Mouse (Mus musculus) CH12.LX (cell line): ENCODE data around the gene Manbal. TPM values are rescaled to one million over a fixed set of nuclear protein-coding genes. Genes with fewer than 3 reads are reported as not detected.

ENCODE experiments used
- DNase-seq: peaks from one replicate; pipeline ENCODE4 v3.0.0-alpha.2; 2013; ENCODE audit errors: extremely low read depth
- H3K27ac ChIP-seq: 2 replicates; pipeline ENCODE4 v1.5.1; 2012; ENCODE audit warnings: low read depth, mild to moderate bottlenecking, control low read depth, moderate library complexity; ENCODE audit not compliant: insufficient read depth
- H3K27me3 ChIP-seq: replicated peaks from 2 replicates; pipeline ENCODE3; 2012; ENCODE audit warnings: inconsistent platforms
- H3K36me3 ChIP-seq, 2 experiments: replicated peaks in 1 of 2; 2 replicates each; pipeline versions ENCODE3 to v1.6.1; 2012; ENCODE audit warnings: inconsistent platforms in 1 of 2, low read length in 1 of 2, mild to moderate bottlenecking in 1 of 2, mixed read lengths in 1 of 2, moderate library complexity in 1 of 2; ENCODE audit not compliant: control insufficient read depth in 1 of 2, insufficient read depth in 1 of 2
- H3K4me1 ChIP-seq, 2 experiments: 2 replicates each; pipeline ENCODE4 v1.6.1; 2012; ENCODE audit warnings: inconsistent platforms in 1 of 2, moderate library complexity in 1 of 2; ENCODE audit not compliant: insufficient read depth in 2 of 2, control insufficient read depth in 1 of 2
- H3K4me2 ChIP-seq: 2 replicates; pipeline ENCODE4 v1.6.1; 2012; ENCODE audit warnings: low read depth, mild to moderate bottlenecking, control low read depth; ENCODE audit not compliant: poor library complexity, insufficient read depth, severe bottlenecking
- H3K4me3 ChIP-seq, 3 experiments: fragments of 150-350 bp in 1 of 3; sonication (generic) in 1 of 3; replicated peaks in 1 of 3; 2 replicates each; pipeline versions ENCODE3 to v1.5.1; 2011 to 2012; ENCODE audit warnings: low read depth in 2 of 3, low read length in 2 of 3, mild to moderate bottlenecking in 2 of 3, moderate library complexity in 2 of 3, control low read depth in 1 of 3, improper control_type of control experiment in 1 of 3, inconsistent platforms in 1 of 3, mixed read lengths in 1 of 3; ENCODE audit not compliant: poor library complexity in 1 of 3
- H3K79me2 ChIP-seq: replicated peaks from 2 replicates; pipeline ENCODE4 v1.6.1; 2012; ENCODE audit warnings: mild to moderate bottlenecking, moderate library complexity; ENCODE audit not compliant: control insufficient read depth, poor library complexity, insufficient read depth, severe bottlenecking; ENCODE audit errors: extremely low read depth
- H3K9ac ChIP-seq: 2 replicates; pipeline ENCODE4 v1.6.1; 2012; ENCODE audit warnings: low read depth, mild to moderate bottlenecking, control low read depth, moderate library complexity; ENCODE audit not compliant: insufficient read depth
- H3K9me3 ChIP-seq: replicated peaks from 2 replicates; pipeline ENCODE3; 2012; ENCODE audit warnings: low read length, inconsistent platforms, mixed read lengths
- BHLHE40 ChIP-seq: IDR thresholded peaks from 2 replicates; pipeline ENCODE4 v1.6.1; 2011; ENCODE audit warnings: mild to moderate bottlenecking, low read depth, low read length, improper control_type of control experiment
- CTCF ChIP-seq, 2 experiments: IDR thresholded peaks in 1 of 2; conservative IDR thresholded peaks in 1 of 2; 2 replicates each; pipeline ENCODE4 v1.5.1; 2011 to 2012; ENCODE audit warnings: low read depth in 2 of 2, low read length in 2 of 2, improper control_type of control experiment in 1 of 2, inconsistent platforms in 1 of 2, mild to moderate bottlenecking in 1 of 2, moderate library complexity in 1 of 2
- ELF1 ChIP-seq: IDR thresholded peaks from 2 replicates; pipeline ENCODE4 v1.6.1; 2014; ENCODE audit warnings: low read depth, mild to moderate bottlenecking, inconsistent platforms, low read length, improper control_type of control experiment
- EP300 ChIP-seq: IDR thresholded peaks from 2 replicates; pipeline ENCODE4 v1.6.1; 2011; ENCODE audit warnings: low read length, improper control_type of control experiment
- ETS1 ChIP-seq: conservative IDR thresholded peaks from 2 replicates; pipeline ENCODE4 v1.6.1; 2012; ENCODE audit warnings: low read depth, mild to moderate bottlenecking, inconsistent platforms, low read length, improper control_type of control experiment, moderate library complexity
- IRF4 ChIP-seq: IDR thresholded peaks from 2 replicates; pipeline ENCODE4 v1.6.1; 2014; ENCODE audit warnings: low read depth, mild to moderate bottlenecking, inconsistent platforms, low read length, improper control_type of control experiment
- JUN ChIP-seq: IDR thresholded peaks from 2 replicates; pipeline ENCODE4 v1.6.1; 2011; ENCODE audit warnings: low read depth, mild to moderate bottlenecking, low read length, improper control_type of control experiment, moderate library complexity; ENCODE audit not compliant: insufficient read depth
- JUND ChIP-seq: conservative IDR thresholded peaks from 2 replicates; pipeline ENCODE4 v1.6.1; 2011; ENCODE audit warnings: low read depth, low read length, improper control_type of control experiment
- MAFK ChIP-seq: IDR thresholded peaks from 2 replicates; pipeline ENCODE4 v1.6.1; 2011; ENCODE audit warnings: low read length, improper control_type of control experiment; ENCODE audit not compliant: insufficient replicate concordance
- MAX ChIP-seq: IDR thresholded peaks from 2 replicates; pipeline ENCODE4 v1.6.1; 2011; ENCODE audit warnings: low read length, improper control_type of control experiment
- MAZ ChIP-seq: IDR thresholded peaks from 2 replicates; pipeline ENCODE4 v1.6.1; 2012; ENCODE audit warnings: low read depth, mild to moderate bottlenecking, inconsistent platforms, low read length, improper control_type of control experiment, moderate library complexity
- MEF2A ChIP-seq: IDR thresholded peaks from 2 replicates; pipeline ENCODE4 v1.6.1; 2014; ENCODE audit warnings: low read depth, mild to moderate bottlenecking, inconsistent platforms, low read length, improper control_type of control experiment, borderline replicate concordance
- MYC ChIP-seq: IDR thresholded peaks from 2 replicates; pipeline ENCODE4 v1.6.1; 2011; ENCODE audit warnings: low read depth, mild to moderate bottlenecking, improper control_type of control experiment, low read length
- NELFE ChIP-seq: IDR thresholded peaks from 2 replicates; pipeline ENCODE4 v1.6.1; 2011; ENCODE audit warnings: low read depth, low read length, improper control_type of control experiment
- POLR2A ChIP-seq: IDR thresholded peaks from 2 replicates; pipeline ENCODE4 v1.6.1; 2011; ENCODE audit warnings: low read depth, mild to moderate bottlenecking, improper control_type of control experiment, low read length
- RAD21 ChIP-seq: IDR thresholded peaks from 2 replicates; pipeline ENCODE4 v1.6.1; 2011; ENCODE audit warnings: low read depth, mild to moderate bottlenecking, low read length, improper control_type of control experiment, moderate library complexity
- RCOR1 ChIP-seq: conservative IDR thresholded peaks from 2 replicates; pipeline ENCODE4 v1.6.1; 2012; ENCODE audit warnings: low read depth, mild to moderate bottlenecking, inconsistent platforms, low read length, improper control_type of control experiment
- TBP ChIP-seq: conservative IDR thresholded peaks from 2 replicates; pipeline ENCODE4 v1.6.1; 2011; ENCODE audit warnings: low read depth, low read length, improper control_type of control experiment
- TCF12 ChIP-seq: IDR thresholded peaks from 2 replicates; pipeline ENCODE4 v1.6.1; 2014; ENCODE audit warnings: low read depth, mild to moderate bottlenecking, inconsistent platforms, low read length, improper control_type of control experiment
- UBTF ChIP-seq: IDR thresholded peaks from 2 replicates; pipeline ENCODE4 v1.6.1; 2012; ENCODE audit warnings: low read depth, mild to moderate bottlenecking, inconsistent platforms, low read length, improper control_type of control experiment, moderate library complexity
- USF1 ChIP-seq: IDR thresholded peaks from 2 replicates; pipeline ENCODE4 v1.6.1; 2014; ENCODE audit warnings: low read depth, mild to moderate bottlenecking, inconsistent platforms, low read length, improper control_type of control experiment
- USF2 ChIP-seq: conservative IDR thresholded peaks from 2 replicates; pipeline ENCODE4 v1.6.1; 2011; ENCODE audit warnings: low read depth, low read length, improper control_type of control experiment
- ZKSCAN1 ChIP-seq: IDR thresholded peaks from 2 replicates; pipeline ENCODE4 v1.6.1; 2012; ENCODE audit warnings: low read depth, inconsistent platforms, low read length, improper control_type of control experiment, borderline replicate concordance
- ZNF384 ChIP-seq: IDR thresholded peaks from 2 replicates; pipeline ENCODE4 v1.6.1; 2012; ENCODE audit warnings: low read depth, low read length, improper control_type of control experiment, inconsistent platforms
- dilution Hi-C: fragments of 300-500 bp; cut with MboI; formaldehyde crosslinking; loops from 2 replicates; pipeline ENCODE4 v1.14.3; 2020; ENCODE audit warnings: low sequenced_read_pairs; ENCODE audit not compliant: extremely low pct_unique_long_range_greater_than_20kb, extremely low pct_ligation_motif_present
- in situ Hi-C: fragments of 300-500 bp; cut with MboI; formaldehyde crosslinking; loops from 3 replicates; pipeline ENCODE4 v1.14.3; 2019; ENCODE audit warnings: low sequenced_read_pairs, low pct_ligation_motif_present, low pct_unique_long_range_greater_than_20kb, mixed read lengths
- polyA plus RNA-seq: library from polyadenylated mRNA; unstranded; fragments of >175 nt; gene quantifications from 2 replicates; pipeline ENCODE4 v1.2.1, GENCODE M21; 2012; ENCODE audit warnings: low read depth; ENCODE audit not compliant: insufficient read length
- total RNA-seq, 2 experiments: library from RNA; depleted of rRNA; stranded (reverse); fragments of 300-350 nt in 1 of 2; fragments of >200 nt in 1 of 2; gene quantifications; 2 replicates each; pipeline ENCODE4 v1.2.3; 2012 to 2014

Manbal gene
- total and polyA plus RNA-seq, 3 experiments, result 13.7 to 29.4 (median 17.0) TPM

- H3K4me3 ChIP-seq, result no peak overlapping the region
- in situ Hi-C loops (no loop called here), dilution Hi-C loops (no loop called here)
- H3K9ac ChIP-seq, result no peak overlapping the region
- peaks cover 16 to 44% of the 10 kb centered on the region in 2 experiments for H3K4me1 ChIP-seq
- no peak overlapping the region for H3K27ac ChIP-seq
- TF ChIP-seq BHLHE40 (peak; percentile 72), CTCF (conservative IDR thresholded peaks at IDR 0.05 in 1 of 2, IDR thresholded peaks at IDR 0.05 in 1 of 2; ENCODE audit: low read depth in 2 of 2, low read length in 2 of 2) (no peak), EP300 (peak; percentile 69), RCOR1 (0 out of 2 replicates have a peak, but pooled peaks have one; percentile 39), TBP (no peak), MEF2A (peak; percentile 60; the same call in 1 of the 2 replicates), TCF12 (peak; percentile 37; the same call in 1 of the 2 replicates), MAX (no peak), USF2 (no peak), ELF1 (peak; percentile 14; the same call in 1 of the 2 replicates), MAFK (0 out of 2 replicates have a peak, but pooled peaks have one; percentile 14), ETS1 (peak; percentile 71), IRF4 (peak; percentile 73), JUND (no peak), NELFE (no peak), USF1 (no peak), ZNF384 (no peak), MYC (no peak)
- no peaks in the 10 kb centered on the region for H3K36me3 ChIP-seq
- H3K4me2 ChIP-seq, result peak overlapping the region; percentile 7; the same call in 1 of the 2 replicates
- H3K27me3 ChIP-seq, result peaks cover 92% of the 10 kb centered on the region
- no peaks in the 10 kb centered on the region for H3K79me2 ChIP-seq
- no peaks in the 10 kb centered on the region for H3K9me3 ChIP-seq
- peak; percentile 52 for DNase-seq
These were observed 61.2 kb downstream of the Manbal start for GRCm38 (mm10) chr2:157428351-157429139.

DNA sequence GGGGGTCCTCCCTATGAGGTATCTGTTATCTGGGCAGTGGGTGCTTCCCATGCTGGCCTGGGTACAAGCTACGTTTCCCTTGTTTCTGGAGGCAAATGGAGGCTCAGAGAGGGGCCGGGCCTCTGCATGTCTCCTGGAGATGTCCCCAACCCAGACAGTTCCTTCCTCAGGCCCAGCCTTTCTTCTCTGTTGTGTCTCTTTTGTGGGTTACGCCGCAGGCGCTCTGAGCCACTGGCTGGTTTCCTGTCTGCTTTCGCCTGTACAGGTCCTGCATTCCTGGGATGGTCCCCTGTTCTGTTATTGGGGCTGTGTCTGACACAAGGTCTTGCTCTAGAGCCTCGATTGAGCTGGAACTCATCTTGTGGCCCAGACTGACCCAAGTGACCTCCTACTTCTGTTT, 62.3 kb downstream of the Manbal start:
- dilution Hi-C loops, result no loop called here
- H3K4me1 ChIP-seq, result peaks cover 13 to 41% of the 10 kb centered on the region in 2 experiments
- in situ Hi-C loops, result no loop called here
- no peak for TF ChIP-seq ZKSCAN1
- TF ChIP-seq ZNF384, result no peak
- TF ChIP-seq UBTF, result no peak
- TF ChIP-seq RAD21, result no peak
- TF ChIP-seq CTCF (conservative IDR thresholded peaks at IDR 0.05 in 1 of 2, IDR thresholded peaks at IDR 0.05 in 1 of 2; ENCODE audit: low read depth in 2 of 2, low read length in 2 of 2), result no peak
- no peak for TF ChIP-seq MAZ
- TF ChIP-seq JUN, result no peak
- TF ChIP-seq JUND, result no peak
- no peak for TF ChIP-seq MAX
- TF ChIP-seq RCOR1, result no peak
- no peak for TF ChIP-seq POLR2A
- TF ChIP-seq ELF1, result no peak
- TF ChIP-seq EP300, result no peak
- no peak for TF ChIP-seq ETS1
- no peak for TF ChIP-seq TBP
- H3K27me3 ChIP-seq, result peaks cover 98% of the 10 kb centered on the region
- H3K27ac ChIP-seq, result no peak overlapping the region
- no peak for DNase-seq
- H3K9me3 ChIP-seq, result no peaks in the 10 kb centered on the region
- H3K4me3 ChIP-seq, result no peak overlapping the region
- no peak overlapping the region for H3K4me2 ChIP-seq
- no peaks in the 10 kb centered on the region for H3K36me3 ChIP-seq
- no peak overlapping the region for H3K9ac ChIP-seq
- H3K79me2 ChIP-seq, result no peaks in the 10 kb centered on the region
